8 mouse cellular contexts compared by ENCODE assay signal in genomic region chr5:25006848-25007247, GRCm38 (mm10).
DNase-seq lines count a peak whose midpoint lies in the region; ATAC-seq lines count a peak whose summit lies in the region.

No protein-coding gene starts in this region.

- WGBS in hindbrain, embryonic 15.5 days, result 39% methylated on average over 8 of the region's 8 CpGs

- H3K27ac ChIP-seq in hindbrain, embryonic 15.5 days (replicated peaks), result no peak overlapping the region

- H3K27me3 ChIP-seq in hindbrain, embryonic 15.5 days, result no peaks in the 10 kb centered on the region

- no peak overlapping the region for H3K4me2 ChIP-seq in hindbrain, embryonic 15.5 days

- H3K4me1 ChIP-seq in hindbrain, embryonic 15.5 days (replicated peaks), result peaks cover 11% of the 10 kb centered on the region

- H3K9me3 ChIP-seq in hindbrain, embryonic 15.5 days, result no peaks in the 10 kb centered on the region

- peak; percentile 57 for DNase-seq in WW6 (ENCODE audit: low read depth, low spot score)
- peak; percentile 82 to 86 for DNase-seq in cerebellum, postnatal 36 days
- peak; percentile 67 for DNase-seq in gastrocnemius, adult 18-20 months (ENCODE audit: low spot score)
- peak; percentile 58 to 85 for DNase-seq in layer of hippocampus, postnatal 25 days (ENCODE audit: extremely low spot score in 1 of 2, low spot score in 1 of 2)
- DNase-seq in right cerebral cortex, postnatal 14 days, result peak; percentile 91
- peak; percentile 91 for DNase-seq in urinary bladder, postnatal 14 days (ENCODE audit: low spot score)

- no peak overlapping the region for H3K4me3 ChIP-seq in hindbrain, embryonic 15.5 days

- no peaks in the 10 kb centered on the region for H3K36me3 ChIP-seq in hindbrain, embryonic 15.5 days

- no peak overlapping the region for H3K9ac ChIP-seq in hindbrain, embryonic 15.5 days

- ATAC-seq in hindbrain, embryonic 15.5 days (ENCODE audit: low FRiP score, low read depth), result peak; percentile 54; the same call in 1 of the 2 replicates
- peak; percentile 53 for ATAC-seq in megakaryocyte progenitor cell, adult 5-6 weeks (replicated peaks; ENCODE audit: poor library complexity)
